Mouse (Mus musculus) hindbrain, embryonic 10.5 days (tissue): ENCODE results near the gene Tmem167. TPM values are rescaled to one million over a fixed set of nuclear protein-coding genes. Genes with fewer than 3 reads are reported as not detected.

Experiments
- DNase-seq: peaks from one replicate; pipeline ENCODE4 v3.0.0-alpha.2; 2017; ENCODE audit warnings: low spot score
- H3K27ac ChIP-seq: fragments of 300-500 bp; sonication (generic); 2 replicates; pipeline ENCODE4 v1.5.1; 2016; ENCODE audit warnings: mild to moderate bottlenecking, moderate library complexity
- H3K27me3 ChIP-seq: fragments of 300-500 bp; sonication (generic); 2 replicates; pipeline ENCODE4 v1.6.1; 2016; ENCODE audit warnings: mild to moderate bottlenecking; ENCODE audit not compliant: poor library complexity, insufficient read depth, severe bottlenecking
- H3K36me3 ChIP-seq: fragments of 300-500 bp; sonication (generic); 2 replicates; pipeline ENCODE4 v1.6.1; 2016; ENCODE audit warnings: mild to moderate bottlenecking, moderate library complexity
- H3K4me1 ChIP-seq: fragments of 300-500 bp; sonication (generic); replicated peaks from 2 replicates; pipeline ENCODE4 v1.6.1; 2016; ENCODE audit warnings: mild to moderate bottlenecking
- H3K4me3 ChIP-seq: fragments of 300-500 bp; sonication (generic); 2 replicates; pipeline ENCODE4 v1.5.1; 2016; ENCODE audit warnings: mild to moderate bottlenecking, moderate library complexity
- H3K9me3 ChIP-seq: fragments of 300-500 bp; sonication (generic); 2 replicates; pipeline ENCODE4 v1.6.1; 2016; ENCODE audit warnings: mild to moderate bottlenecking, moderate library complexity
- WGBS: fragments of 180-500 bp; shearing (Covaris S2); methylation state at CpG from one replicate; pipeline ENCODE4 v1.1.7; 2016; 5-methylcytosine and 5-hydroxymethylcytosine counted together
- polyA plus RNA-seq: library from polyadenylated mRNA; unstranded; fragments of >200 nt; fragmentation: Nextera tagmentation; extraction: Ambion mirVana; gene quantifications from 2 replicates; pipeline ENCODE4 v1.2.1, GENCODE M21; 2016

Gene Tmem167
- polyA plus RNA-seq, 1 experiment from 2014 or later: 58.2 TPM

- no peaks in the 10 kb centered on the region for H3K9me3 ChIP-seq
- H3K27ac ChIP-seq: no peak overlapping the region
- no peak for DNase-seq
These were observed 63.0 kb downstream of the Tmem167 start for GRCm38 (mm10) chr13:90151881-90152280.

DNA sequence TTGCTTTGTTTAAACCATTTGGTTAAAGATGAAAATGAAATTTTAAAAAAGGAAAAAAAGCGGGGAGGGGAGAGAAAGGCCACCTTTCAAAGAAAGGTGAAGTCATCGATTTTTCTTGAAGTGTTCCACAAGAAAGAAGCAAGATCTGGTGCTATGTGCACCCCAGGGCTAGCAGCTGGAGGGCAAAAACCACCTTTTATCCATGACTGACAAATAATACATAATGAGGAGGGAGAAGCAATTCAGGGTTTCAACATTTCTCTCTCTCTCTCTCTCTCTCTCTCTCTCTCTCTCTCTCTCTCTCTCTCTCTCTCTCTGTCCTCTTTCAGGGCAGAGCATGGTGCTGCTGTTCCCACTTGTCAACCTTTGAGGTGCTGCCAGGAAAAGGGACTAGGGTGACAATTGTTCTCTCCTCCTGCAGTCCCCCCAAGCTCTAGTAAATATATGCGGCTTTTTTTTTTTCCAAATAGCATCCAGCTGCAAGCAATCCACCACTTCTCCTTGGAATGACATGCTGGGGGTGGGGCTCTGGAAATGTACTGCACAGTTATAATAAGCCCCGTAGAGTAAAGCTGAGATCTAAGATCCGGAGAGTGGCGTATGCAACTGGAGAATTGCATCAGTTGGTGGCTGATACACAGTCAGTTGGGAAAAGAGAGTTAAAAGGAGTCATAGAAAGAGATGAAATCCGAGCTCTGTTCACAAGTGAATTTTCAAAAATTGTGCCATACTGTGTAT lies 63.8 kb downstream of the Tmem167 start:
- peaks cover 7% of the 10 kb centered on the region for H3K4me1 ChIP-seq
- H3K9me3 ChIP-seq: no peaks in the 10 kb centered on the region
- 48% methylated on average over 7 of the region's 7 CpGs for WGBS
- H3K27me3 ChIP-seq: no peaks in the 10 kb centered on the region
- peak overlapping the region; percentile 64 for H3K27ac ChIP-seq
- no peak overlapping the region for H3K4me3 ChIP-seq
- peak; percentile 26 for DNase-seq
- H3K36me3 ChIP-seq: no peaks in the 10 kb centered on the region

More at GRCm38 (mm10) chr13:90151881-90152280, 63.0 kb downstream of the Tmem167 start:
- no peak overlapping the region for H3K4me3 ChIP-seq
- no peaks in the 10 kb centered on the region for H3K27me3 ChIP-seq
- no peaks in the 10 kb centered on the region for H3K36me3 ChIP-seq
- H3K4me1 ChIP-seq: peaks cover 7% of the 10 kb centered on the region

DNA sequence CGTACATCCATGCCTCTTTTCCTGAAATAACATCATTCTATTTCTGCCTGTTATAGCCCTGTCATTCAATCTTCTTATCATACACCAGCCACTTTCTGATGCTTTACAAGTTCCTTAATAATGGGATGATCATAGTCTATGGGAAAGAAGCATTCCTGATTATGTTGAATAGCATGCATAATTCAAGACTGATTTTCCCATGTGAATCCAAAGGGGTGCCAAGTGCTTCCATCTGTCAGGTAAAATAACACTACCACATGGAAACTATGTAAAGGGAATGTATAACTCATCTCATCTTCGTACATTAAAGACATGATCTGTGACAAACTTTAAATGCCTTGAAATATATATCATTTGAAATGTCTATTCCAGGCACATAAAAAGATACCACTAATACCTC lies 75.2 kb downstream of the Tmem167 start:
- DNase-seq: no peak
- no peak overlapping the region for H3K27ac ChIP-seq
- H3K4me1 ChIP-seq: peaks cover 12% of the 10 kb centered on the region
- no peaks in the 10 kb centered on the region for H3K36me3 ChIP-seq
- H3K4me3 ChIP-seq: no peak overlapping the region
- H3K9me3 ChIP-seq: no peaks in the 10 kb centered on the region
- WGBS: 83% methylated on average over 2 of the region's 2 CpGs
- no peaks in the 10 kb centered on the region for H3K27me3 ChIP-seq

GRCm38 (mm10) chr13:90167044-90167443 lies 78.1 kb downstream of the Tmem167 start:
- Histone ChIP-seq H3K4me3 (no peak overlapping the region), H3K9me3 (no peaks in the 10 kb centered on the region), H3K27ac (no peak overlapping the region), H3K27me3 (no peaks in the 10 kb centered on the region), H3K4me1 (peaks cover 17% of the 10 kb centered on the region), H3K36me3 (no peaks in the 10 kb centered on the region)
- 60% methylated on average over 3 of the region's 3 CpGs for WGBS
- no peak for DNase-seq

- Histone ChIP-seq H3K4me1 (peaks cover 14% of the 10 kb centered on the region), H3K27ac (no peak overlapping the region), H3K27me3 (no peaks in the 10 kb centered on the region), H3K9me3 (no peaks in the 10 kb centered on the region), H3K4me3 (no peak overlapping the region), H3K36me3 (no peaks in the 10 kb centered on the region)
- 52% methylated on average over 4 of the region's 4 CpGs for WGBS
- DNase-seq: no peak
These were observed 81.3 kb downstream of the Tmem167 start for GRCm38 (mm10) chr13:90170100-90170781.

- Histone ChIP-seq H3K27me3 (no peaks in the 10 kb centered on the region), H3K9me3 (no peaks in the 10 kb centered on the region), H3K36me3 (no peaks in the 10 kb centered on the region), H3K27ac (no peak overlapping the region), H3K4me3 (no peak overlapping the region), H3K4me1 (peaks cover 8% of the 10 kb centered on the region; the same call in 1 of the 2 replicates)
- WGBS: 20% methylated on average over 2 of the region's 2 CpGs
- no peak for DNase-seq
These were observed 81.9 kb downstream of the Tmem167 start for GRCm38 (mm10) chr13:90170782-90171179.

DNA sequence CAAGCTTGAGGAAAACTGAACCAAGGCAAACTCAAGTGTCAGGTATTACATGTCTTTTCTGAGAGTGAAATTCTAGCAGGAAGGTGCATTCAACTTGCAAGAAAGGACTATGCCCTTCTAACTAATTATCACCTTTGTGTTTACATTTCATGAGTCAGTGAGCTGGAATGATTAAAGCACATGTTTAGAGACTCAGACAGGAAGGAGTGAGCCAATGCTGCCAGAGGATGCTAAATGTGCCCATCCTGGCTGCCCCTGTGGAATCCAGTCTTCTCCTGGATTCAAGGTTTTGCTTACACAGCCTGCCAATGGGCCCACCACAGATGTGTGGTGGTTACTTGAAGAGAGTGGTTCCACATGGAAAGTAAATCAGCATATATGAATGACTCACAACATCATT lies 82.5 kb downstream of the Tmem167 start:
- no peak for DNase-seq
- H3K27me3 ChIP-seq: no peaks in the 10 kb centered on the region
- H3K4me1 ChIP-seq: peaks cover 5% of the 10 kb centered on the region; the same call in 1 of the 2 replicates
- H3K9me3 ChIP-seq: no peaks in the 10 kb centered on the region
- H3K27ac ChIP-seq: no peak overlapping the region
- no peak overlapping the region for H3K4me3 ChIP-seq
- H3K36me3 ChIP-seq: no peaks in the 10 kb centered on the region

- no peak overlapping the region for H3K27ac ChIP-seq
- H3K36me3 ChIP-seq: no peaks in the 10 kb centered on the region
- no peaks in the 10 kb centered on the region for H3K27me3 ChIP-seq
- no peak for DNase-seq
- 0 out of 2 replicates have a peak, but pooled peaks cover 5% of the 10 kb centered on the region for H3K4me1 ChIP-seq
- WGBS: 76% methylated on average over 2 of the region's 2 CpGs
- no peaks in the 10 kb centered on the region for H3K9me3 ChIP-seq
- H3K4me3 ChIP-seq: no peak overlapping the region
These were observed 86.7 kb downstream of the Tmem167 start for GRCm38 (mm10) chr13:90175662-90176061.

GRCm38 (mm10) chr13:90182262-90182661 lies 93.3 kb downstream of the Tmem167 start:
- no peaks in the 10 kb centered on the region for H3K27me3 ChIP-seq
- H3K4me3 ChIP-seq: no peak overlapping the region
- no peaks in the 10 kb centered on the region for H3K9me3 ChIP-seq
- H3K4me1 ChIP-seq: peaks cover 3% of the 10 kb centered on the region; the same call in 1 of the 2 replicates
- DNase-seq: no peak
- no peak overlapping the region for H3K27ac ChIP-seq
- H3K36me3 ChIP-seq: no peaks in the 10 kb centered on the region

DNA sequence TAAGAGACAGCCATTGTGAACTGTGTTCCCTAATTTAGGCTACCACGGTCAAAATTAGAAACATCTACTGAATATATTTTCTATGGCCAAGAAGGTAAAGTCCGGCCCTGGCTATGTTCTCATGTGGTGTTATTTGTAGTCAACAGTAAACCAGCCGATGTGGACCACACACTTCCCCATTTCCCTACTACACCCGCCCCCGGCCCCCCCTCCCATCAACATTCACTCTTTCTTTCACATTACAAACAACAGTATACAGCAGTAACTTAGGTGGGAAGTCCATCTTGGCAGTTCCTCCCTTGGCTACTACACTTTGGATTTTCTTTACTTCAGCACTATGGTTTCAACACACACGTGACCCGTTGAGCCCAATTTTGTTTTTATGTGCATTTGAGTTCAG lies 94.6 kb downstream of the Tmem167 start:
- no peaks in the 10 kb centered on the region for H3K36me3 ChIP-seq
- no peak overlapping the region for H3K27ac ChIP-seq
- no peaks in the 10 kb centered on the region for H3K9me3 ChIP-seq
- H3K4me1 ChIP-seq: peaks cover 15% of the 10 kb centered on the region
- 89% methylated on average over 7 of the region's 7 CpGs for WGBS
- no peak overlapping the region for H3K4me3 ChIP-seq
- H3K27me3 ChIP-seq: no peaks in the 10 kb centered on the region
- DNase-seq: no peak

DNA sequence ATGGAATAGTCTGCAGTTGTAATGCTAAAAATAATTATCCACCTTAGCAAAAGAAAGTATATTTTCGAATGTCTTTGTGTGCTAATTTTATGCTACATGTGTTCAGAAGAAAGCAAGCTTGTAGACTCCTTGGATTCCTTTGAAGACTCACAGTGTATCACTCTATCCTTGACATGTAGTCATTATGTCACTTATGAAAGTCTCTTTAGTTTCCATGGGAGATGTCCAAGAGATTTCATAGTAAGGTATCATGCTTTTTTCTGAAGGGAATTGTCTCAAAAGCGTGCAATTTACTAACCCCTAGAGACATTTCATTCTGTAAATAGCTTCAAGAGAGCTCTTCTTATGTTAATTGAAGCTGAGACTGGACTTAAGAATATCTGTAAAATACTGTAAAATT lies 97.8 kb downstream of the Tmem167 start:
- Histone ChIP-seq H3K27me3 (no peaks in the 10 kb centered on the region), H3K9me3 (no peaks in the 10 kb centered on the region), H3K4me1 (peaks cover 15% of the 10 kb centered on the region), H3K4me3 (no peak overlapping the region), H3K27ac (no peak overlapping the region), H3K36me3 (no peaks in the 10 kb centered on the region)
- no peak for DNase-seq
- WGBS: 52% methylated on average over 2 of the region's 2 CpGs

- no peak for DNase-seq
- no peaks in the 10 kb centered on the region for H3K9me3 ChIP-seq
- no peak overlapping the region for H3K27ac ChIP-seq
- no peak overlapping the region for H3K4me3 ChIP-seq
- 67% methylated on average over 1 of the region's 1 CpGs for WGBS
- peaks cover 12% of the 10 kb centered on the region for H3K4me1 ChIP-seq
- H3K36me3 ChIP-seq: no peaks in the 10 kb centered on the region
- H3K27me3 ChIP-seq: no peaks in the 10 kb centered on the region
These were observed 99.1 kb downstream of the Tmem167 start for GRCm38 (mm10) chr13:90188021-90188420.

DNA sequence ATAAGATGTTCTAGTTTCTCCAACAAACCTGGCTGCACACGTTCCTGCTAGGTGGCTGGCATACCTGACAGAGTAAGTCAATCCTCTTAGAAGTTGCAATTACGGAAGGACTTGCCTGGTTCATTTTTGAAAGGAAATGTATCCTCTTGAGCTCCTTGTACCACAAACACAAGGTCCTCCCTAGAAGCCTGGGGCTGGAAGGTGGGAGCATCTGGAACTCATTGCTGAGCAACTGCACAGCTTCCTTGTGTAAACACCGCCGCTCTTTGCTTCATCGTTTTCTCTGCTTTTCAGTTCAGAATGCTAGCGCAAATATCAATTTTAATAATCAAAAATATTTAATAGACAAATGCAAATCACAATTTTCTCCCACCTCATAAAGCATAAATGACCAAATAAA lies 102.9 kb downstream of the Tmem167 start:
- Histone ChIP-seq H3K27me3 (no peaks in the 10 kb centered on the region), H3K4me3 (no peak overlapping the region), H3K27ac (no peak overlapping the region), H3K9me3 (no peaks in the 10 kb centered on the region), H3K4me1 (peaks cover 12% of the 10 kb centered on the region), H3K36me3 (no peaks in the 10 kb centered on the region)
- peak; percentile 43 for DNase-seq
- WGBS: 65% methylated on average over 6 of the region's 6 CpGs
